Mouse (Mus musculus) forebrain, embryonic 14.5 days (tissue): ENCODE measurements at regions not wholly inside any gene's neighbourhood (a gene's known extent, or its start where the extent isn't known, plus 50 kb on each side); places are given as distances from the start of the nearest gene placed in this dataset.
A peak's percentile ranks its signal among the peaks of the same experiment; 100 is the strongest.

Source experiments
- ATAC-seq: fragments of 200-750 bp; cut with Nextera tagmentation; 2 replicates; pipeline ENCODE4 v1.8.0; 2017; ENCODE audit warnings: mild to moderate bottlenecking, moderate library complexity
- DNase-seq: peaks from one replicate; pipeline ENCODE4 v3.0.0-alpha.2; 2015; ENCODE audit warnings: low spot score
- H3K27ac ChIP-seq: fragments of 300-500 bp; sonication (generic); 2 replicates; pipeline ENCODE4 v1.5.1; 2014; ENCODE audit warnings: low read depth, mild to moderate bottlenecking, control low read depth, low read length, moderate library complexity
- H3K27me3 ChIP-seq: fragments of 300-500 bp; sonication (generic); replicated peaks from 2 replicates; pipeline ENCODE4 v1.6.1; 2014; ENCODE audit warnings: low read length, control low read depth, mixed read lengths; ENCODE audit not compliant: control insufficient read depth, insufficient read depth
- H3K36me3 ChIP-seq: fragments of 300-500 bp; sonication (generic); 2 replicates; pipeline ENCODE4 v1.6.1; 2014; ENCODE audit warnings: low read length, control low read depth; ENCODE audit not compliant: control insufficient read depth, insufficient read depth
- H3K4me1 ChIP-seq: fragments of 300-500 bp; sonication (generic); 2 replicates; pipeline ENCODE4 v1.6.1; 2014; ENCODE audit warnings: antibody characterized with exemption, low read length, control low read depth; ENCODE audit not compliant: control insufficient read depth, insufficient read depth
- H3K4me2 ChIP-seq: fragments of 300-500 bp; sonication (generic); 2 replicates; pipeline ENCODE4 v1.6.1; 2014; ENCODE audit warnings: mild to moderate bottlenecking, control low read depth, low read length
- H3K4me3 ChIP-seq: fragments of 300-500 bp; sonication (generic); 2 replicates; pipeline ENCODE4 v1.5.1; 2014; ENCODE audit warnings: low read depth, low read length, control low read depth
- H3K9ac ChIP-seq: fragments of 300-500 bp; sonication (generic); 2 replicates; pipeline ENCODE4 v1.6.1; 2014; ENCODE audit warnings: mild to moderate bottlenecking, low read length, control low read depth, moderate library complexity
- H3K9me3 ChIP-seq: fragments of 300-500 bp; sonication (generic); replicated peaks from 2 replicates; pipeline ENCODE4 v1.6.1; 2016; ENCODE audit warnings: low read length, control low read depth, mixed read lengths; ENCODE audit not compliant: control insufficient read depth
- WGBS: fragments of 180-500 bp; shearing (Covaris S2); extraction: QIAGEN DNeasy Blood & Tissue Kit; methylation state at CpG from one replicate; pipeline ENCODE4 v1.1.7; 2014; 5-methylcytosine and 5-hydroxymethylcytosine counted together

GRCm38 (mm10) chr14:24751227-24751626 lies 264.3 kb downstream of the Rps24 start:
- no peak for ATAC-seq
- H3K4me3 ChIP-seq = no peak overlapping the region
- no peak for DNase-seq
- H3K4me2 ChIP-seq = no peak overlapping the region
- H3K27ac ChIP-seq = no peak overlapping the region
- WGBS = 96% methylated on average over 8 of the region's 8 CpGs
- no peak overlapping the region for H3K9ac ChIP-seq
- H3K9me3 ChIP-seq = no peaks in the 10 kb centered on the region
- no peaks in the 10 kb centered on the region for H3K27me3 ChIP-seq
- H3K4me1 ChIP-seq = peaks cover 8% of the 10 kb centered on the region
- H3K36me3 ChIP-seq = no peaks in the 10 kb centered on the region

GRCm38 (mm10) chr14:24754753-24755152 lies 267.8 kb downstream of the Rps24 start:
- Histone ChIP-seq H3K27me3 (no peaks in the 10 kb centered on the region), H3K4me3 (no peak overlapping the region), H3K4me1 (0 out of 2 replicates have a peak, but pooled peaks cover 8% of the 10 kb centered on the region), H3K9ac (no peak overlapping the region), H3K4me2 (no peak overlapping the region), H3K27ac (no peak overlapping the region), H3K9me3 (no peaks in the 10 kb centered on the region), H3K36me3 (no peaks in the 10 kb centered on the region)
- DNase-seq (no peak), ATAC-seq (no peak)
- WGBS = 49% methylated on average over 1 of the region's 1 CpGs

- H3K4me1 ChIP-seq = peaks cover 15% of the 10 kb centered on the region
- no peak overlapping the region for H3K4me3 ChIP-seq
- H3K36me3 ChIP-seq = no peaks in the 10 kb centered on the region
- 90% methylated on average over 12 of the region's 12 CpGs for whole genome bisulfite sequencing
- H3K9ac ChIP-seq = no peak overlapping the region
- H3K27ac ChIP-seq = no peak overlapping the region; the same call in 1 of the 2 replicates
- no peak; the same call in 1 of the 2 replicates for ATAC-seq
- no peaks in the 10 kb centered on the region for H3K9me3 ChIP-seq
- DNase-seq = no peak
- no peaks in the 10 kb centered on the region for H3K27me3 ChIP-seq
- no peak overlapping the region for H3K4me2 ChIP-seq
Observed at GRCm38 (mm10) chr14:24755426-24756117, 268.6 kb downstream of the Rps24 start.

GRCm38 (mm10) chr14:24757302-24757701 lies 270.4 kb downstream of the Rps24 start:
- Histone ChIP-seq H3K27me3 (no peaks in the 10 kb centered on the region), H3K9me3 (no peaks in the 10 kb centered on the region), H3K4me3 (no peak overlapping the region), H3K4me2 (no peak overlapping the region), H3K36me3 (no peaks in the 10 kb centered on the region), H3K27ac (no peak overlapping the region), H3K4me1 (peaks cover 26% of the 10 kb centered on the region), H3K9ac (no peak overlapping the region)
- WGBS = 64% methylated on average over 1 of the region's 1 CpGs
- no peak for ATAC-seq
- DNase-seq = no peak

- H3K4me3 ChIP-seq = no peak overlapping the region
- no peaks in the 10 kb centered on the region for H3K9me3 ChIP-seq
- H3K4me2 ChIP-seq = no peak overlapping the region
- ATAC-seq (no peak), DNase-seq (no peak)
- H3K36me3 ChIP-seq = no peaks in the 10 kb centered on the region
- H3K9ac ChIP-seq = no peak overlapping the region
- H3K27ac ChIP-seq = no peak overlapping the region
- WGBS = 87% methylated on average over 1 of the region's 1 CpGs
- peaks cover 32% of the 10 kb centered on the region for H3K4me1 ChIP-seq
- H3K27me3 ChIP-seq = no peaks in the 10 kb centered on the region
Observed at GRCm38 (mm10) chr14:24757843-24758242, 270.9 kb downstream of the Rps24 start.

GRCm38 (mm10) chr14:24760926-24761325 lies 274.0 kb downstream of the Rps24 start:
- ATAC-seq (0 out of 2 replicates have a peak, but pooled peaks have one; percentile 29), DNase-seq (no peak)
- Histone ChIP-seq H3K36me3 (no peaks in the 10 kb centered on the region), H3K9me3 (no peaks in the 10 kb centered on the region), H3K4me2 (no peak overlapping the region), H3K27me3 (no peaks in the 10 kb centered on the region), H3K4me1 (peaks cover 57% of the 10 kb centered on the region), H3K27ac (no peak overlapping the region; the same call in 1 of the 2 replicates), H3K4me3 (no peak overlapping the region), H3K9ac (no peak overlapping the region)
- WGBS = 50% methylated on average over 1 of the region's 1 CpGs

GRCm38 (mm10) chr14:24762468-24763274 lies 275.7 kb downstream of the Rps24 start:
- Histone ChIP-seq H3K27me3 (no peaks in the 10 kb centered on the region), H3K4me2 (no peak overlapping the region), H3K27ac (peak overlapping the region; percentile 85), H3K36me3 (no peaks in the 10 kb centered on the region), H3K9me3 (no peaks in the 10 kb centered on the region), H3K4me1 (peaks cover 57% of the 10 kb centered on the region), H3K9ac (peak overlapping the region; percentile 35; the same call in 1 of the 2 replicates), H3K4me3 (no peak overlapping the region)
- WGBS = 12% methylated on average over 7 of the region's 7 CpGs
- DNase-seq = peak; percentile 74
- peak; percentile 83 for ATAC-seq

- no peak overlapping the region for H3K4me2 ChIP-seq
- H3K27me3 ChIP-seq = no peaks in the 10 kb centered on the region
Observed at GRCm38 (mm10) chr14:24763275-24763812, 276.4 kb downstream of the Rps24 start.

More at GRCm38 (mm10) chr14:24763275-24763812, 276.4 kb downstream of the Rps24 start:
- Histone ChIP-seq H3K4me3 (no peak overlapping the region), H3K9ac (0 out of 2 replicates have a peak overlapping the region, but pooled peaks have one; percentile 35), H3K36me3 (no peaks in the 10 kb centered on the region), H3K27ac (peak overlapping the region; percentile 85), H3K4me1 (peaks cover 56% of the 10 kb centered on the region), H3K9me3 (no peaks in the 10 kb centered on the region)
- 30% methylated on average over 9 of the region's 9 CpGs for WGBS
- ATAC-seq (peak; percentile 40), DNase-seq (no peak)
